ENCODE assay signal across 14 mouse cellular contexts in genomic region chr10:62856690-62857290, GRCm38 (mm10). TPM values are rescaled to one million over a fixed set of nuclear protein-coding genes. Genes with fewer than 3 reads are reported as not detected.
DNase-seq lines count a peak whose midpoint lies in the region; ATAC-seq and TF ChIP-seq lines count a peak whose summit lies in the region.
"Had no signal": no experiment of that assay in that cellular context is flagged by ENCODE, and none has a peak within 500 bp of the region (broad histone marks: within the 10 kb centered on the region; RNA-seq: fewer than 3 reads in every experiment).

No protein-coding gene starts in this region.

- no peak for TF ChIP-seq POLR2A in brain, embryonic 14.5 days (IDR thresholded peaks at IDR 0.05; ENCODE audit: borderline replicate concordance, extremely low read depth, insufficient read depth, insufficient read length, poor library complexity, severe bottlenecking)

- DNase-seq in hindbrain, embryonic 14.5 days (ENCODE audit: low spot score) = no peak
- no peak for DNase-seq in hindbrain, embryonic 10.5 days (ENCODE audit: low spot score)
- peak; percentile 23 for DNase-seq in brain, embryonic 14.5 days (ENCODE audit: low read depth)
- DNase-seq in limb, embryonic 11.5 days (ENCODE audit: low spot score) = peak; percentile 34
- no peak for DNase-seq in liver, postnatal 0 days
- DNase-seq: gastrocnemius, postnatal 36 days; kidney, adult 18-20 months; right cerebral cortex, adult 18-20 months had no signal

- no peak overlapping the region for H3K4me3 ChIP-seq in forebrain, embryonic 13.5 days
- H3K4me3 ChIP-seq in forebrain, embryonic 12.5 days (replicated peaks) = no peak overlapping the region
- H3K4me3 ChIP-seq in hindbrain, embryonic 14.5 days (replicated peaks; ENCODE audit: low read length) = no peak overlapping the region
- no peak overlapping the region for H3K4me3 ChIP-seq in hindbrain, embryonic 10.5 days
- no peak overlapping the region for H3K4me3 ChIP-seq in limb, embryonic 11.5 days (ENCODE audit: low read depth, low read length)
- H3K4me3 ChIP-seq in liver, postnatal 0 days (ENCODE audit: low read depth, low read length) = no peak overlapping the region
- H3K4me3 ChIP-seq: layer of hippocampus, adult 2 months; myocyte had no signal

- H3K4me1 ChIP-seq in forebrain, embryonic 13.5 days = 0 out of 2 replicates have a peak, but pooled peaks cover 12% of the 10 kb centered on the region
- H3K4me1 ChIP-seq in forebrain, embryonic 12.5 days = peaks cover 4% of the 10 kb centered on the region
- H3K4me1 ChIP-seq in hindbrain, embryonic 14.5 days (replicated peaks; ENCODE audit: control insufficient read depth, insufficient read depth, low read length) = 0 out of 2 replicates have a peak, but pooled peaks cover 3% of the 10 kb centered on the region
- H3K4me1 ChIP-seq in hindbrain, embryonic 10.5 days (replicated peaks) = no peaks in the 10 kb centered on the region
- H3K4me1 ChIP-seq in limb, embryonic 11.5 days (ENCODE audit: control insufficient read depth, insufficient read depth, low read length) = peaks cover 2% of the 10 kb centered on the region; the same call in 1 of the 2 replicates
- no peaks in the 10 kb centered on the region for H3K4me1 ChIP-seq in liver, postnatal 0 days (ENCODE audit: insufficient read depth)

- no peak for TF ChIP-seq CTCF in brain, embryonic 14.5 days (IDR thresholded peaks at IDR 0.05; ENCODE audit: borderline replicate concordance, extremely low read depth, insufficient read depth, insufficient read length)
- TF ChIP-seq CTCF in liver, postnatal 0 days (IDR thresholded peaks at IDR 0.05; ENCODE audit: low read depth) = no peak

- H3K27ac ChIP-seq in forebrain, embryonic 13.5 days = no peak overlapping the region
- H3K27ac ChIP-seq in forebrain, embryonic 12.5 days = no peak overlapping the region
- H3K27ac ChIP-seq in hindbrain, embryonic 14.5 days = no peak overlapping the region
- H3K27ac ChIP-seq in hindbrain, embryonic 10.5 days = no peak overlapping the region
- 0 out of 2 replicates have a peak overlapping the region, but pooled peaks have one; percentile 26 for H3K27ac ChIP-seq in limb, embryonic 11.5 days (replicated peaks; ENCODE audit: low read depth, low read length)
- no peak overlapping the region for H3K27ac ChIP-seq in liver, postnatal 0 days (ENCODE audit: low read depth)
- H3K27ac ChIP-seq: layer of hippocampus, adult 2 months had no signal

- WGBS in forebrain, embryonic 13.5 days = 83% methylated on average over 10 of the region's 10 CpGs
- WGBS in forebrain, embryonic 12.5 days = 84% methylated on average over 10 of the region's 10 CpGs
- 83% methylated on average over 10 of the region's 10 CpGs for WGBS in hindbrain, embryonic 14.5 days
- WGBS in hindbrain, embryonic 10.5 days = 88% methylated on average over 10 of the region's 10 CpGs
- WGBS in limb, embryonic 11.5 days = 61% methylated on average over 10 of the region's 10 CpGs
- WGBS in liver, postnatal 0 days (ENCODE audit: insufficient replicate concordance) = 78% methylated on average over 10 of the region's 10 CpGs

- H3K9me3 ChIP-seq in forebrain, embryonic 13.5 days (replicated peaks) = no peaks in the 10 kb centered on the region
- H3K9me3 ChIP-seq in forebrain, embryonic 12.5 days = no peaks in the 10 kb centered on the region
- no peaks in the 10 kb centered on the region for H3K9me3 ChIP-seq in hindbrain, embryonic 14.5 days (ENCODE audit: control insufficient read depth, low read length)
- no peaks in the 10 kb centered on the region for H3K9me3 ChIP-seq in hindbrain, embryonic 10.5 days
- H3K9me3 ChIP-seq in limb, embryonic 11.5 days (ENCODE audit: control insufficient read depth, low read length) = no peaks in the 10 kb centered on the region
- H3K9me3 ChIP-seq in liver, postnatal 0 days (ENCODE audit: low read length) = no peaks in the 10 kb centered on the region

- H3K36me3 ChIP-seq in forebrain, embryonic 13.5 days (ENCODE audit: poor library complexity, severe bottlenecking) = peaks cover 8% of the 10 kb centered on the region; the same call in 1 of the 2 replicates
- H3K36me3 ChIP-seq in forebrain, embryonic 12.5 days (replicated peaks) = peaks cover 6% of the 10 kb centered on the region; the same call in 1 of the 2 replicates
- peaks cover 12% of the 10 kb centered on the region; the same call in 1 of the 2 replicates for H3K36me3 ChIP-seq in hindbrain, embryonic 14.5 days (replicated peaks; ENCODE audit: control insufficient read depth, insufficient read depth)
- peaks cover 16% of the 10 kb centered on the region for H3K36me3 ChIP-seq in hindbrain, embryonic 10.5 days
- H3K36me3 ChIP-seq in limb, embryonic 11.5 days (ENCODE audit: control insufficient read depth, insufficient read depth, low read length) = no peaks in the 10 kb centered on the region; the same call in 1 of the 2 replicates
- no peaks in the 10 kb centered on the region for H3K36me3 ChIP-seq in liver, postnatal 0 days (replicated peaks; ENCODE audit: insufficient read depth, low read length)

- no peak overlapping the region for H3K9ac ChIP-seq in forebrain, embryonic 13.5 days
- no peak overlapping the region for H3K9ac ChIP-seq in forebrain, embryonic 12.5 days
- no peak overlapping the region for H3K9ac ChIP-seq in hindbrain, embryonic 14.5 days
- H3K9ac ChIP-seq in limb, embryonic 11.5 days (ENCODE audit: low read length) = no peak overlapping the region
- H3K9ac ChIP-seq in liver, postnatal 0 days (replicated peaks) = no peak overlapping the region

- no peak overlapping the region for H3K4me2 ChIP-seq in forebrain, embryonic 13.5 days
- no peak overlapping the region for H3K4me2 ChIP-seq in forebrain, embryonic 12.5 days
- H3K4me2 ChIP-seq in hindbrain, embryonic 14.5 days (replicated peaks) = no peak overlapping the region
- no peak overlapping the region for H3K4me2 ChIP-seq in limb, embryonic 11.5 days (ENCODE audit: low read depth, severe bottlenecking)
- H3K4me2 ChIP-seq in liver, postnatal 0 days (ENCODE audit: low read depth, low read length) = no peak overlapping the region

- no peaks in the 10 kb centered on the region for H3K27me3 ChIP-seq in forebrain, embryonic 13.5 days
- H3K27me3 ChIP-seq in forebrain, embryonic 12.5 days = no peaks in the 10 kb centered on the region
- no peaks in the 10 kb centered on the region for H3K27me3 ChIP-seq in hindbrain, embryonic 14.5 days (ENCODE audit: control insufficient read depth, insufficient read depth, low read length)
- H3K27me3 ChIP-seq in hindbrain, embryonic 10.5 days (ENCODE audit: insufficient read depth, poor library complexity, severe bottlenecking) = no peaks in the 10 kb centered on the region
- no peaks in the 10 kb centered on the region for H3K27me3 ChIP-seq in limb, embryonic 11.5 days (ENCODE audit: control insufficient read depth, insufficient read depth, low read length)
- H3K27me3 ChIP-seq in liver, postnatal 0 days (ENCODE audit: insufficient read depth, low read length) = no peaks in the 10 kb centered on the region

- peak; percentile 19; the same call in 1 of the 2 replicates for ATAC-seq in forebrain, embryonic 13.5 days
- ATAC-seq in forebrain, embryonic 12.5 days (ENCODE audit: low FRiP score) = no peak
- peak; percentile 48; the same call in 1 of the 2 replicates for ATAC-seq in hindbrain, embryonic 14.5 days (ENCODE audit: low FRiP score)
- ATAC-seq in limb, embryonic 11.5 days (ENCODE audit: insufficient number of reproducible peaks, low FRiP score, low TSS enrichment, low read depth) = peak; percentile 83
- no peak for ATAC-seq in inflammation-experienced regulatory T-cells, adult 6 months
- ATAC-seq in liver, postnatal 0 days = no peak
- ATAC-seq: lung, postnatal 0 days had no signal

- TF ChIP-seq EP300 in liver, postnatal 0 days (IDR thresholded peaks at IDR 0.05; ENCODE audit: low read depth) = no peak

RNA-seq across cellular contexts. Expression of gene Tet1, which starts 52.0 kb away (rescaled TPM):
- 29.2 and 32.1 TPM in 2 replicates for polyA plus RNA-seq in forebrain, embryonic 13.5 days (2015; fragmentation: Nextera tagmentation; extraction: Ambion mirVana)
- 36.5 and 39.2 TPM in 2 replicates for polyA plus RNA-seq in forebrain, embryonic 12.5 days (2016; fragmentation: Nextera tagmentation; extraction: Ambion mirVana)
- 44.1 and 45.9 TPM in 2 replicates for polyA plus RNA-seq in hindbrain, embryonic 14.5 days (2014; fragmentation: Nextera tagmentation; extraction: Ambion mirVana)
- polyA plus RNA-seq in hindbrain, embryonic 10.5 days (2016; fragmentation: Nextera tagmentation; extraction: Ambion mirVana) = 26.7 and 27.5 TPM in 2 replicates
- polyA plus RNA-seq in brain, embryonic 14.5 days (2012; rRNA removed) = 7.1 and 10.1 TPM in 2 replicates
- 34.0 and 41.1 TPM in 2 replicates for polyA plus RNA-seq in limb, embryonic 11.5 days (2014; fragmentation: Nextera tagmentation; extraction: Ambion mirVana)
- 1 to 10 TPM; 2.6 to 9.0 (median 8.5) TPM for polyA plus RNA-seq in inflammation-experienced regulatory T-cells, adult 6 months (2017; shearing (Covaris generic))
- 0.97 and 0.99 TPM in 2 replicates for polyA plus RNA-seq in liver, postnatal 0 days (2015; fragmentation: Nextera tagmentation; extraction: Ambion mirVana)

Comparison
In these comparisons a context has a peak if more than half of its experiments do, and no peak if none do; other contexts are left out.
1. ATAC-seq: peak in forebrain, embryonic 13.5 days (single experiment), hindbrain, embryonic 14.5 days (single experiment) and limb, embryonic 11.5 days (single experiment); none in forebrain, embryonic 12.5 days (single experiment), inflammation-experienced regulatory T-cells, adult 6 months (single experiment) and liver, postnatal 0 days (single experiment).
2. DNase-seq: peak in brain, embryonic 14.5 days (single experiment) and limb, embryonic 11.5 days (single experiment); none in hindbrain, embryonic 14.5 days (single experiment), hindbrain, embryonic 10.5 days (single experiment) and liver, postnatal 0 days (single experiment).